Mouse (Mus musculus) lung, postnatal 14 days (tissue): ENCODE measurements around the gene Higd2a.
A peak's percentile ranks its signal among the peaks of the same experiment; 100 is the strongest.

Experiments used
- DNase-seq: peaks from one replicate; pipeline ENCODE4 v3.0.0; 2021

The Higd2a gene

DNA sequence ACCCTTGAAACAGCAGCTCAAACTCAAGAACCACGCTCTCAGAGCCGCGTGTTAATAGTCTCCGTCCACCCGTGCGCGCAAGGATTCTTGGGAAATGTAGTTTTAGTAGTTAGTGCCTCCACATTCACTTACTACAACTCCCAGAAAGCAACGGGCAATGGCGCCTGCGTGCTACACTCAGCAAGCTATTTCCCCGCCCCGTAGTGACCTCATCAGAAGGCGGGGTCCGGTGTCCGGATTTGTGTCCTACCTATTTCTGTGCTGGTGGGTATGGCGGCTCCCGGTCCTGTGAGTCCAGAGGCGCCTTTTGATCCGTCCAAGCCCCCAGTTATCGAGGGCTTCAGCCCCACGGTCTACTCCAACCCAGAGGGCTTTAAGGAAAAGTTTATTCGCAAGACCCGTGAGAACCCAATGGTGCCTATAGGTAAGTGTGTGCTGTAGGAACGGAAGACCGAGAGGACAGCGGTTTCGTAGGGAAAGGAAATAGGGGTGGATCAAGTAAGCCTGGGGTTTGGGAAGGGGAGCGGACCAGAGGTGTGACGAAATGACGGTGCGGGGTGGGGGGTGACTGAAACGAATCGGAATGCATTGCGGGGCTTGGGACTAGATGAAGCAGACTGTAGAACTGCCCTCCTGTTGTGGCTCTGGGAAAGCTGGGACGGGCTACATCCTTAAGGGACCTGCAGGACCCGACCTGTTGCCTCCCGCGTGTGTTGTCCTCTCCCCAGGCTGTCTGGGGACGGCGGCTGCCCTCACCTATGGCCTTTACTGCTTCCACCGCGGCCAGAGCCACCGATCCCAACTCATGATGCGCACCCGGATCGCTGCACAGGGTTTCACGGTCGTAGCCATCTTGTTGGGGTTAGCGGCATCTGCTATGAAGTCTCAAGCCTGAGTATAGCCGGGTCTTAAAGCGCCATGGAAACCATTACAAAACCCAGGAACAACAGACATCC lies at the start of gene Higd2a, which contains the start of gene Nop16:
TSS of gene Higd2a (plus strand) at position 212 of the 956 bp plus-strand sequence.
TSS of gene Nop16 (minus strand) at position 95 of the 956 bp plus-strand sequence.
- peak; percentile 97 for DNase-seq

DNA sequence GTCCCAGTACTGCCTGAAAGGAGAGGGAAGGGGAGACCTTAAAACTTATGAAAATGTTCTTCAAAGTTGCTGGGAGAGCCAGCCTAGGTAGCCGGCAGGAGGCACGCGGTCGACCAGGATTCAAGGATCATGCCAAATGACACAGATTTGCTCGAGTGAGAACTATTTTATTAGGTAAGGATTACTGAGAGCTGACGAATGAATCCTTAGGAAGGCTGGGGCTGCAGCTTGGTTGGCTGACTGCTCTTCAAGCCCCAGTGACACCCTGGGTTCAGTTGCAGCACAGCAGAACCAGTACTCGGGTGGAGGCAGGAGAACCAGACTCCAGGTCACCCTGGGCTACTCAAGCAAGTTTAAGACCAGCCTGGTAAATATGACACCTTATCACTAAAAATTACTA lies 42.0 kb upstream of the Higd2a start:
- DNase-seq, result no peak

DNA sequence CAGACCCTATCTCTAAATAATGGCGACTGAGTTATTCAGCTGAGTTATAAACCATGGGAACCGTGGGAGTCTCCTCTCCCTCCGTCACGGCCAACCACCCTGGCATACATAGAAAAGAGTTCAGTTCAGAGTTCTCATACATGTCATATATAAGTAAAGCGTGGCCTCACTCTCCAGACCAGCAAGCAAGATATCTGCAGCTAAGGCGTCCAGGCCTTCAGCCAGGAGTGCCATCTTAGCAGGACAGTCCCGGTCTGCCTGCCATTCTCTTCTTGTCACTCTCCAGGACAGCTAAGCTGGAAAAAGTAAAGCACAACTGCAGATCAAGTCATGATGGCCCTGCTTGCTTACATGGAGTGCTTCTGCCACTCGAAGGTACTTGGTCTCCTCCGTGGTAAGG lies 33.8 kb upstream of the Higd2a start:
- DNase-seq, result no peak

DNA sequence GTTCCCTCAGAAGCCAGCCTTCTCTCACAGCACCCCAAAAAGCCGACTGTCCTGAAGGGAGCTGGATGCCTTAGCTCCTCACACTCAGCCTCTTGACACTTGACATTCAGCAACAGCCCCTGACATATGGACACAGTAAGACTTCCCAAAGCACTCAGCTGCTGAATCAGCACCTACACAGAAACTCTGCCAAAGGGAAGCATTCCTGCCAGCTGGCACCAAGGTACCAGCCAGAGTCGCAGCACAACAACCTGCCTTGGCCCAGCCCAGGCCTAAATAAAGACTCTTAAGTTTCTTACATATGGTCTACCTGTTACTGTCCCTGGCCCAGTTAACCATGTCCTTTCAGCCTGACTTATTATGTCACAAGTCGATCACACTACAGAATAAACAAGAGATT lies 33.2 kb upstream of the Higd2a start:
- no peak for DNase-seq

- DNase-seq, result no peak
Observed at GRCm38 (mm10) chr13:54557652-54558051, 32.4 kb upstream of the Higd2a start.

- DNase-seq, result no peak
Observed at GRCm38 (mm10) chr13:54559656-54560055, 30.4 kb upstream of the Higd2a start.

GRCm38 (mm10) chr13:54560608-54561007 lies 29.4 kb upstream of the Higd2a start:
- no peak for DNase-seq

DNA sequence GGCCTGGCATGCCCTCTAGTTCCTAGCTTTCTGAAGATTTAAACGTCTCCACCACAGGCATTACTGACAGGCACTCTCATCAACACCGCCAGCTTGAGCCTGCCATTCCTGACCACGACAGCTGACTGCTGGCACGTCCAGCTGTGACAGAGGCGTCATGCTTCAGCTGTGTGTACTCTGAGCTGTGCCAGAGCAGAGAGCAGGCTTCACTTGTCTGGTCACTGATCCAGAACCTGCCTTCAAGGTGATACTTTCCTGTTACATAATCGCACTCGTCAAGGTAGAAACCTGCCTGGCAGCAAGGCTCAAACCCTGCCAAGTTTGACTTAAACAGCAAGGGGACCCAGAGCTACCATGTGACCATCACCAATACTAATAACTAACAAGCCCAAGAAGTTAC lies 27.4 kb upstream of the Higd2a start:
- no peak for DNase-seq

- DNase-seq, result no peak
Observed at GRCm38 (mm10) chr13:54564232-54565200, 25.5 kb upstream of the Higd2a start.

- DNase-seq, result peak; percentile 97
Observed at GRCm38 (mm10) chr13:54565201-54565581, 24.8 kb upstream of the Higd2a start, which contains the start of gene 4833439L19Rik. TSS of gene 4833439L19Rik (minus strand) at chr13:54565435.

- DNase-seq, result peak; percentile 67
Observed at GRCm38 (mm10) chr13:54565594-54566345, 24.2 kb upstream of the Higd2a start.

- DNase-seq, result no peak
Observed at GRCm38 (mm10) chr13:54568380-54568779, 21.6 kb upstream of the Higd2a start.

DNA sequence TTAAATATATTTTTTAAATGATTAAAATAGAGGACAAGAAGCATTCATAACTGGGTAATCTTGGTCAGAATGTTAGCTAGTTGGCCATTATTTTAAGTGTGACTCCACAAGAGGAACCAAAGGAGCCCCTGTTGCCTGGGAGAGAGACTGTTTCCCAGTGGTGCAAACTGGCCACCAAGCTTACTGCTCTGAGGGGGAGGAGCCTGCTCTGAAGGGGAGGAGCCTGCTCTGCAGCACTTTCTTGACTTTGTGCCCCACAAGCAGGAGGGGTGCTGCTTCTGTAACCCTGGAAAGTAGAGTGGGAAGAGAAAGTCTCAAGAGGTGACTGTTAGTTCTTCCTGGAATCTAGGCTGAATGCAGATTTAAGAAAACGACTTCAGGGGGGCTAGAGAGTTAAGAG lies 20.7 kb upstream of the Higd2a start:
- DNase-seq, result no peak

GRCm38 (mm10) chr13:54570736-54571135 lies 19.3 kb upstream of the Higd2a start:
- DNase-seq, result no peak

- DNase-seq, result no peak
Observed at GRCm38 (mm10) chr13:54571637-54572036, 18.4 kb upstream of the Higd2a start.

GRCm38 (mm10) chr13:54572621-54573020 lies 17.4 kb upstream of the Higd2a start:
- no peak for DNase-seq

GRCm38 (mm10) chr13:54574854-54575481 lies 15.0 kb upstream of the Higd2a start, which contains the start of gene Arl10:
TSS of gene Arl10 (plus strand) at chr13:54575015.
- DNase-seq, result peak; percentile 75

- no peak for DNase-seq
Observed at GRCm38 (mm10) chr13:54575489-54575888, 14.5 kb upstream of the Higd2a start.

DNA sequence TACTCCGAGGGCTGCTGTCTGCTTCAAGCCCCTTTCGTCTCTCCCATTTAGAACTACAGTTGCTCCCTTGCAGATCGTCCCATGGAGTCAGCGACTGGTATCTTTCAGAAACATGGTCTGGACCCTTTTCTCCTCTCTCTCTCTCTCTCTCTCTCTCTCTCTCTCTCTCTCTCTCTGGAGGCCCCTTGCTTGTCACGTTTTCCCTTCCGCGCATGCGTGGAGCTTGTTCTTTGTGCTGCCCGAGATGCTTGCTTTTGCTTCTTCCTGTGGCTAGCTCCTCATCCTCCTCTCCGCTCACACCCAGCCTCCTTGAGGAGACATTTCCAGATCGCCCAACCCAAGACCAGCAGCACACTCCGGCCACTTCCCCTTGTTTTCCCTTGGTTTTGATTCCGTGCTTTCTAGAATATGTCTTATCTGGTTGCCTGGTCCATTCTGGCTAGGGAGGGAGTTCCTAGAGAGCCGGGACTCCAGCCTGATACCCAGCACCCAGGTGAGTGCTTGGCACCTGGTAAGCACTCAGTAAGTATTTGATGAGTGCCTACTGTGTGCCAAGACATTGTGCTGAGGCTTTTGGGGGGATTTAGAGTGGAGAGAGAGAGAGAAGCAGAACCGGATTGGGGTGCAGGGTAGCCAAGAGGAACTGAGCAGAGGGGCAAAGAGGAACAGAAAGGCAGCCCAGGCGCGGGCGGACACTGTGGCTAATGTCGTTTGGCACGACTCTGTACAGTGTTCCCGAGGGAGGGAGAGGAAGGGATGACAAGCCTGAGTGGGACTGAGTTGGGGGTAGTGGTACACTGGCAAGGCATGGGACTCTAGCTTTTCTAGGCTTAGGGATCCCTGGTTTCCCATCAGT lies 12.1 kb upstream of the Higd2a start:
- no peak for DNase-seq

DNA sequence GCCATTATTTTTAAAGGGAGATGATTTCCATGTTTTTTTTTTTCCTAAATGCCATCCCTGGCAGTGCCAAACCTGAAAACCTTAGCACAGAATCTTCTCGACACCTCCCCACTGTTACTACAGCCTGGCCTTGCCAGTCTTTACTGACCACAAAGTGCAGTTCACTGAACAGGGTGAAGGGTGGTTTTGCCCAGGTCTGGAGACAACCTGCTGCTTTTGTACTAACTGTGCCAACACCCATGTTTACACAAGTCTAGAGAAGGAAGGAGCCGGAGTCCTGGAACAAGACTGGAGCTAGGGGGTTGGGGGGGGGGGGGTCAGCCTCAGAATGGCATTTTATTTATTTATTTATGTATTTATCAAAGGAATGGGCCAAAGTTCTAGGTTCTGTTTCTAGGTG lies 8.6 kb upstream of the Higd2a start:
- DNase-seq, result no peak

- no peak for DNase-seq
Observed at GRCm38 (mm10) chr13:54582126-54582525, 7.9 kb upstream of the Higd2a start.
